Mouse (Mus musculus) kidney, embryonic 14.5 days (tissue): ENCODE results near the gene Adam11. TPM values are rescaled to one million over a fixed set of nuclear protein-coding genes. Genes with fewer than 3 reads are reported as not detected.

Experiments used
- ATAC-seq: fragments of 200-750 bp; cut with Nextera tagmentation; 2 replicates; pipeline ENCODE4 v1.8.0; 2017; ENCODE audit warnings: moderate number of reproducible peaks, mild to moderate bottlenecking, moderate TSS enrichment, moderate library complexity; ENCODE audit not compliant: low FRiP score, low TSS enrichment
- H3K27ac ChIP-seq: fragments of 300-500 bp; sonication (generic); 2 replicates; pipeline ENCODE4 v1.5.1; 2014; ENCODE audit warnings: low read depth, mild to moderate bottlenecking, low read length, moderate library complexity, mixed read lengths
- H3K27me3 ChIP-seq: fragments of 300-500 bp; sonication (generic); 2 replicates; pipeline ENCODE4 v1.6.1; 2014; ENCODE audit warnings: mild to moderate bottlenecking, low read length; ENCODE audit not compliant: control insufficient read depth, insufficient read depth
- H3K36me3 ChIP-seq: fragments of 300-500 bp; sonication (generic); 2 replicates; pipeline ENCODE4 v1.6.1; 2014; ENCODE audit warnings: low read length, mixed read lengths; ENCODE audit not compliant: control insufficient read depth, insufficient read depth
- H3K4me1 ChIP-seq: fragments of 300-500 bp; sonication (generic); 2 replicates; pipeline ENCODE4 v1.6.1; 2014; ENCODE audit warnings: low read length, mixed read lengths; ENCODE audit not compliant: control insufficient read depth, insufficient read depth
- H3K4me2 ChIP-seq: fragments of 300-500 bp; sonication (generic); replicated peaks from 2 replicates; pipeline ENCODE4 v1.6.1; 2014; ENCODE audit warnings: low read depth, mild to moderate bottlenecking, low read length
- H3K4me3 ChIP-seq: fragments of 300-500 bp; sonication (generic); 2 replicates; pipeline ENCODE4 v1.5.1; 2014; ENCODE audit warnings: mild to moderate bottlenecking, low read length
- H3K9ac ChIP-seq: fragments of 300-500 bp; sonication (generic); 2 replicates; pipeline ENCODE4 v1.6.1; 2014; ENCODE audit warnings: low read depth, mild to moderate bottlenecking, low read length, moderate library complexity
- H3K9me3 ChIP-seq: fragments of 300-500 bp; sonication (generic); 2 replicates; pipeline ENCODE4 v1.6.1; 2016; ENCODE audit warnings: low read length; ENCODE audit not compliant: control insufficient read depth
- WGBS: fragments of 180-500 bp; shearing (Covaris S2); extraction: QIAGEN DNeasy Blood & Tissue Kit; methylation state at CpG from one replicate; pipeline ENCODE4 v1.1.7; 2014; 5-methylcytosine and 5-hydroxymethylcytosine counted together
- polyA plus RNA-seq: library from polyadenylated mRNA; unstranded; fragments of >200 nt; fragmentation: Nextera tagmentation; extraction: Ambion mirVana; gene quantifications from 2 replicates; pipeline ENCODE4 v1.2.1, GENCODE M21; 2014

The Adam11 gene
- polyA plus RNA-seq, 1 experiment from 2014 or later: 7.8 TPM

- Histone ChIP-seq H3K4me2 (no peak overlapping the region), H3K9ac (no peak overlapping the region), H3K27ac (no peak overlapping the region), H3K4me1 (no peaks in the 10 kb centered on the region), H3K9me3 (no peaks in the 10 kb centered on the region), H3K27me3 (no peaks in the 10 kb centered on the region), H3K4me3 (no peak overlapping the region), H3K36me3 (no peaks in the 10 kb centered on the region)
- no peak for ATAC-seq
- WGBS: 80% methylated on average over 4 of the region's 4 CpGs
These were observed 12.9 kb upstream of the Adam11 start for GRCm38 (mm10) chr11:102748381-102748780.

GRCm38 (mm10) chr11:102749712-102750111 is 11.5 kb upstream of the Adam11 start:
- Histone ChIP-seq H3K36me3 (no peaks in the 10 kb centered on the region), H3K27me3 (no peaks in the 10 kb centered on the region), H3K9me3 (no peaks in the 10 kb centered on the region), H3K27ac (no peak overlapping the region), H3K4me1 (peaks cover 8% of the 10 kb centered on the region), H3K4me2 (no peak overlapping the region), H3K9ac (no peak overlapping the region), H3K4me3 (no peak overlapping the region)
- ATAC-seq: no peak
- WGBS: 90% methylated on average over 2 of the region's 2 CpGs

- WGBS: 75% methylated on average over 13 of the region's 13 CpGs
These were observed 8.2 kb upstream of the Adam11 start for GRCm38 (mm10) chr11:102752896-102753590.

GRCm38 (mm10) chr11:102753591-102754324 is 7.5 kb upstream of the Adam11 start:
- 0 out of 2 replicates have a peak, but pooled peaks cover under 1% of the 10 kb centered on the region for H3K27me3 ChIP-seq
- H3K4me3 ChIP-seq: no peak overlapping the region
- no peaks in the 10 kb centered on the region for H3K36me3 ChIP-seq
- H3K4me2 ChIP-seq: peak overlapping the region; percentile 13
- WGBS: 47% methylated on average over 18 of the region's 18 CpGs
- peak overlapping the region; percentile 32; the same call in 1 of the 2 replicates for H3K9ac ChIP-seq
- ATAC-seq: peak; percentile 63
- peaks cover 9% of the 10 kb centered on the region for H3K4me1 ChIP-seq
- no peak overlapping the region for H3K27ac ChIP-seq
- H3K9me3 ChIP-seq: no peaks in the 10 kb centered on the region

More at GRCm38 (mm10) chr11:102752896-102753590, 8.2 kb upstream of the Adam11 start:
- Histone ChIP-seq H3K4me2 (no peak overlapping the region), H3K9ac (no peak overlapping the region), H3K27ac (no peak overlapping the region), H3K4me3 (no peak overlapping the region), H3K9me3 (no peaks in the 10 kb centered on the region), H3K4me1 (peaks cover 9% of the 10 kb centered on the region), H3K27me3 (no peaks in the 10 kb centered on the region), H3K36me3 (no peaks in the 10 kb centered on the region)
- ATAC-seq: no peak

- Histone ChIP-seq H3K9me3 (no peaks in the 10 kb centered on the region), H3K27ac (no peak overlapping the region), H3K4me1 (peaks cover 9% of the 10 kb centered on the region), H3K9ac (peak overlapping the region; percentile 32; the same call in 1 of the 2 replicates), H3K36me3 (no peaks in the 10 kb centered on the region), H3K27me3 (0 out of 2 replicates have a peak, but pooled peaks cover 4% of the 10 kb centered on the region), H3K4me2 (peak overlapping the region; percentile 13), H3K4me3 (no peak overlapping the region)
- WGBS: 38% methylated on average over 4 of the region's 4 CpGs
- no peak for ATAC-seq
These were observed 6.8 kb upstream of the Adam11 start for GRCm38 (mm10) chr11:102754416-102754815.

GRCm38 (mm10) chr11:102755391-102755790 is 5.8 kb upstream of the Adam11 start:
- H3K27me3 ChIP-seq: peaks cover 7% of the 10 kb centered on the region; the same call in 1 of the 2 replicates
- H3K4me1 ChIP-seq: peaks cover 9% of the 10 kb centered on the region
- H3K4me3 ChIP-seq: no peak overlapping the region
- no peak overlapping the region for H3K9ac ChIP-seq
- no peak overlapping the region for H3K27ac ChIP-seq
- no peaks in the 10 kb centered on the region for H3K36me3 ChIP-seq
- H3K4me2 ChIP-seq: no peak overlapping the region
- 78% methylated on average over 7 of the region's 7 CpGs for WGBS
- ATAC-seq: no peak
- H3K9me3 ChIP-seq: no peaks in the 10 kb centered on the region

- no peak overlapping the region for H3K27ac ChIP-seq
- H3K4me3 ChIP-seq: no peak overlapping the region
- H3K4me2 ChIP-seq: no peak overlapping the region
- H3K9me3 ChIP-seq: no peaks in the 10 kb centered on the region
- no peaks in the 10 kb centered on the region for H3K36me3 ChIP-seq
- H3K27me3 ChIP-seq: peaks cover 15% of the 10 kb centered on the region
- WGBS: 91% methylated on average over 2 of the region's 2 CpGs
- ATAC-seq: no peak
- H3K4me1 ChIP-seq: peaks cover 18% of the 10 kb centered on the region
- H3K9ac ChIP-seq: no peak overlapping the region
These were observed 2.3 kb upstream of the Adam11 start for GRCm38 (mm10) chr11:102758977-102759376.

- Histone ChIP-seq H3K9ac (peak overlapping the region; percentile 65; the same call in 1 of the 2 replicates), H3K4me1 (peaks cover 13% of the 10 kb centered on the region), H3K27me3 (peaks cover 15% of the 10 kb centered on the region), H3K4me3 (peak overlapping the region; percentile 60), H3K27ac (no peak overlapping the region), H3K4me2 (peak overlapping the region; percentile 99), H3K9me3 (no peaks in the 10 kb centered on the region), H3K36me3 (no peaks in the 10 kb centered on the region)
- peak; percentile 32; the same call in 1 of the 2 replicates for ATAC-seq
- 19% methylated on average over 6 of the region's 6 CpGs for WGBS
These were observed 382 bp upstream of the Adam11 start for GRCm38 (mm10) chr11:102760805-102761308.

GRCm38 (mm10) chr11:102762248-102762647 is 1.0 kb downstream of the Adam11 start:
- ATAC-seq: peak; percentile 24
- H3K4me1 ChIP-seq: peaks cover 13% of the 10 kb centered on the region
- peak overlapping the region; percentile 65; the same call in 1 of the 2 replicates for H3K9ac ChIP-seq
- H3K36me3 ChIP-seq: no peaks in the 10 kb centered on the region
- no peaks in the 10 kb centered on the region for H3K9me3 ChIP-seq
- H3K27me3 ChIP-seq: peaks cover 15% of the 10 kb centered on the region
- peak overlapping the region; percentile 99 for H3K4me2 ChIP-seq
- H3K27ac ChIP-seq: no peak overlapping the region
- 9% methylated on average over 15 of the region's 15 CpGs for WGBS
- peak overlapping the region; percentile 60 for H3K4me3 ChIP-seq
